30 mouse cellular contexts compared by ENCODE assay signal in the genomic region with DNA sequence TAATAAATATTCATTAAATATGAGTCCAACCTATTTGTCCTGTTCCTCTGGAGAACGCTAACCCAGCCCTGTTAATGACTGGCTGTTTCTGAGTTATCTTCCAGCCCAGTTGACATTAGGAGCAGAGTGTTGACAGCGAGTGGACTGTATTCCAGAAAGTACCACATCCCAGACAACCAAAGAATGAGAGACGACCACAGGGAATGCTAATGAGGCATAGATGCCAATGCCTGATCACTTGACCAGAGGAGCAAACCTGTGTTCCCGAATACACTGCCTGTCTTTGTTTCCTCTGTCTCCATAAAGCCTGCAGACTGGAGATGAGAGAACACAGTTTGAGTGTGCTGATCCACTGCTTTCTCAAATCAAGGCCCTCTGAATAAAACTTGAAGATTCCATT.
"Had no signal": no experiment of that assay in that cellular context is flagged by ENCODE, and none has a peak within 500 bp of the region (broad histone marks: within the 10 kb centered on the region; RNA-seq: fewer than 3 reads in every experiment).

No protein-coding gene starts in this region.

- H3K4me3 ChIP-seq: heart, embryonic 12.5 days; heart, embryonic 13.5 days; heart, embryonic 15.5 days; hindbrain, embryonic 10.5 days; hindbrain, embryonic 12.5 days; hindbrain, embryonic 13.5 days; hindbrain, embryonic 15.5 days; intestine, embryonic 15.5 days; kidney, embryonic 15.5 days; layer of hippocampus, adult 2 months; left cerebral cortex, adult 2 months had no signal

- H3K27ac ChIP-seq: heart, embryonic 13.5 days; heart, embryonic 15.5 days; hindbrain, embryonic 10.5 days; hindbrain, embryonic 12.5 days; hindbrain, embryonic 13.5 days; hindbrain, embryonic 14.5 days; hindbrain, embryonic 15.5 days; hindbrain, postnatal 0 days; intestine, embryonic 15.5 days; kidney, embryonic 15.5 days; kidney, postnatal 0 days; layer of hippocampus, adult 2 months; left cerebral cortex, adult 2 months had no signal

- H3K4me1 ChIP-seq: hindbrain, embryonic 15.5 days had no signal

- H3K27me3 ChIP-seq: heart, embryonic 12.5 days; heart, embryonic 13.5 days; heart, embryonic 15.5 days; hindbrain, embryonic 12.5 days; hindbrain, embryonic 13.5 days; hindbrain, embryonic 15.5 days; intestine, embryonic 15.5 days; kidney, embryonic 15.5 days had no signal

- H3K36me3 ChIP-seq: heart, embryonic 12.5 days; heart, embryonic 13.5 days; heart, embryonic 15.5 days; hindbrain, embryonic 10.5 days; hindbrain, embryonic 12.5 days; hindbrain, embryonic 13.5 days; hindbrain, embryonic 15.5 days; intestine, embryonic 15.5 days; kidney, embryonic 15.5 days had no signal

- DNase-seq: heart, postnatal 10 days; heart, postnatal 14 days; heart, postnatal 36 days; heart, postnatal 4 days; kidney, adult 11 months; kidney, adult 18-20 months; kidney, adult 2 months; kidney, adult 8-10 months; kidney, adult 9 months; kidney, postnatal 10 days; kidney, postnatal 14 days; kidney, postnatal 25 days; kidney, postnatal 36 days; kidney, postnatal 4 days; layer of hippocampus, adult 9-11 months; layer of hippocampus, postnatal 36 days had no signal
